Mouse (Mus musculus) hindbrain, embryonic 11.5 days (tissue): ENCODE measurements around the gene Zfp180. TPM values are rescaled to one million over a fixed set of nuclear protein-coding genes. Genes with fewer than 3 reads are reported as not detected.
"Not testable (repeated sequence)": the region's sequence is repeated elsewhere in the genome, so short reads cannot be mapped to it uniquely, and the experiment has no call there.

ENCODE experiments used
- ATAC-seq: fragments of 200-750 bp; cut with Nextera tagmentation; 2 replicates; pipeline ENCODE4 v1.8.0; 2017; ENCODE audit warnings: mild to moderate bottlenecking, moderate TSS enrichment, moderate library complexity; ENCODE audit not compliant: low FRiP score
- DNase-seq: peaks from one replicate; pipeline ENCODE4 v3.0.0-alpha.2; 2015; ENCODE audit warnings: low spot score
- H3K27ac ChIP-seq: fragments of 300-500 bp; sonication (generic); 2 replicates; pipeline ENCODE4 v1.5.1; 2014; ENCODE audit warnings: mild to moderate bottlenecking, low read depth, low read length
- H3K27me3 ChIP-seq: fragments of 300-500 bp; sonication (generic); 2 replicates; pipeline ENCODE4 v1.6.1; 2014; ENCODE audit warnings: mild to moderate bottlenecking, low read length, moderate library complexity, mixed read lengths; ENCODE audit not compliant: control insufficient read depth, insufficient read depth
- H3K36me3 ChIP-seq: fragments of 300-500 bp; sonication (generic); 2 replicates; pipeline ENCODE4 v1.6.1; 2014; ENCODE audit warnings: mild to moderate bottlenecking, low read length, moderate library complexity, mixed read lengths; ENCODE audit not compliant: control insufficient read depth, insufficient read depth
- H3K4me1 ChIP-seq: fragments of 300-500 bp; sonication (generic); replicated peaks from 2 replicates; pipeline ENCODE4 v1.6.1; 2014; ENCODE audit warnings: low read length, mixed read lengths; ENCODE audit not compliant: control insufficient read depth, insufficient read depth
- H3K4me2 ChIP-seq: fragments of 300-500 bp; sonication (generic); replicated peaks from 2 replicates; pipeline ENCODE4 v1.6.1; 2014; ENCODE audit warnings: mild to moderate bottlenecking, low read depth, low read length
- H3K4me3 ChIP-seq: fragments of 300-500 bp; sonication (generic); 2 replicates; pipeline ENCODE4 v1.5.1; 2014; ENCODE audit warnings: low read depth, low read length
- H3K9ac ChIP-seq: fragments of 300-500 bp; sonication (generic); 2 replicates; pipeline ENCODE4 v1.6.1; 2014; ENCODE audit warnings: low read depth, low read length
- H3K9me3 ChIP-seq: fragments of 300-500 bp; sonication (generic); 2 replicates; pipeline ENCODE4 v1.6.1; 2016; ENCODE audit warnings: low read length; ENCODE audit not compliant: control insufficient read depth
- WGBS: fragments of 180-500 bp; shearing (Covaris S2); extraction: QIAGEN DNeasy Blood & Tissue Kit; methylation state at CpG from one replicate; pipeline ENCODE4 v1.1.7; 2014; 5-methylcytosine and 5-hydroxymethylcytosine counted together
- polyA plus RNA-seq: library from polyadenylated mRNA; unstranded; fragments of >200 nt; fragmentation: Nextera tagmentation; extraction: Ambion mirVana; gene quantifications from 2 replicates; pipeline ENCODE4 v1.2.1, GENCODE M21; 2014

The Zfp180 gene
- polyA plus RNA-seq, result 29.5 and 34.0 TPM in 2 replicates

GRCm38 (mm10) chr7:24081634-24082431 lies at the start of gene Zfp180:
TSS of gene Zfp180 (plus strand) at chr7:24081924.
- peak within 1 kb of the TSS; percentile 68 for H3K4me3 ChIP-seq
- peak; percentile 97 for ATAC-seq
- DNase-seq, result peak; percentile 96
- H3K4me1 ChIP-seq, result no peaks in the 10 kb centered on the region
- H3K4me2 ChIP-seq, result peak within 1 kb of the TSS; percentile 52
- WGBS, result 19% methylated on average over 44 of the region's 44 CpGs
- H3K27me3 ChIP-seq, result no peaks in the 10 kb centered on the region
- peak within 1 kb of the TSS; percentile 67 for H3K27ac ChIP-seq
- peaks cover 3% of the 10 kb centered on the region; the same call in 1 of the 2 replicates for H3K36me3 ChIP-seq
- no peaks in the 10 kb centered on the region for H3K9me3 ChIP-seq
- H3K9ac ChIP-seq, result peak within 1 kb of the TSS; percentile 64

- 83% methylated on average over 4 of the region's 4 CpGs for WGBS
- Histone ChIP-seq H3K4me3 (no peak within 1 kb of the TSS), H3K4me2 (no peak within 1 kb of the TSS), H3K27me3 (no peaks in the 10 kb centered on the region), H3K9ac (no peak within 1 kb of the TSS), H3K27ac (no peak within 1 kb of the TSS), H3K4me1 (no peaks in the 10 kb centered on the region), H3K9me3 (no peaks in the 10 kb centered on the region), H3K36me3 (no peaks in the 10 kb centered on the region)
- no peak for DNase-seq
- no peak for ATAC-seq
These were observed 28.9 kb upstream of the Zfp180 start, which contains the start of gene Vmn1r183 for GRCm38 (mm10) chr7:24052660-24053304. TSS of gene Vmn1r183 (plus strand) at chr7:24053254.

- not testable (repeated sequence) for H3K9me3 ChIP-seq, DNase-seq, H3K27ac ChIP-seq, H3K4me2 ChIP-seq, H3K4me3 ChIP-seq, H3K27me3 ChIP-seq, H3K36me3 ChIP-seq, H3K4me1 ChIP-seq, ATAC-seq, H3K9ac ChIP-seq
- 21% methylated on average over 1 of the region's 1 CpGs for WGBS
These were observed 7.3 kb upstream of the Zfp180 start for GRCm38 (mm10) chr7:24074424-24074823.

- Histone ChIP-seq H3K36me3 (peaks cover 8% of the 10 kb centered on the region; the same call in 1 of the 2 replicates), H3K27ac (peak overlapping the region; percentile 67; the same call in 1 of the 2 replicates), H3K9me3 (no peaks in the 10 kb centered on the region; the same call in 1 of the 2 replicates), H3K4me1 (no peaks in the 10 kb centered on the region), H3K4me3 (peak overlapping the region; percentile 68), H3K9ac (peak overlapping the region; percentile 64; the same call in 1 of the 2 replicates), H3K4me2 (peak overlapping the region; percentile 52), H3K27me3 (no peaks in the 10 kb centered on the region)
- peak; percentile 35 for ATAC-seq
- WGBS, result 59% methylated on average over 15 of the region's 15 CpGs
- DNase-seq, result no peak
These were observed 922 bp downstream of the Zfp180 start for GRCm38 (mm10) chr7:24082457-24083235.

- DNase-seq (no peak), ATAC-seq (no peak)
- no peaks in the 10 kb centered on the region for H3K27me3 ChIP-seq
- H3K4me2 ChIP-seq, result no peak overlapping the region
- 99% methylated on average over 4 of the region's 4 CpGs for WGBS
- no peak overlapping the region for H3K9ac ChIP-seq
- no peak overlapping the region for H3K4me3 ChIP-seq
- no peak overlapping the region for H3K27ac ChIP-seq
- no peaks in the 10 kb centered on the region; the same call in 1 of the 2 replicates for H3K9me3 ChIP-seq
- H3K4me1 ChIP-seq, result no peaks in the 10 kb centered on the region
- H3K36me3 ChIP-seq, result peaks cover 8% of the 10 kb centered on the region; the same call in 1 of the 2 replicates
These were observed 5.1 kb downstream of the Zfp180 start for GRCm38 (mm10) chr7:24086871-24087270.

GRCm38 (mm10) chr7:24087485-24088125 lies 5.9 kb downstream of the Zfp180 start:
- Histone ChIP-seq H3K4me1 (no peaks in the 10 kb centered on the region), H3K27ac (no peak overlapping the region), H3K9me3 (no peaks in the 10 kb centered on the region; the same call in 1 of the 2 replicates), H3K27me3 (no peaks in the 10 kb centered on the region), H3K4me3 (no peak overlapping the region), H3K4me2 (no peak overlapping the region), H3K36me3 (peaks cover 8% of the 10 kb centered on the region; the same call in 1 of the 2 replicates), H3K9ac (no peak overlapping the region)
- DNase-seq (no peak), ATAC-seq (no peak)
- 98% methylated on average over 12 of the region's 12 CpGs for WGBS

GRCm38 (mm10) chr7:24104403-24104802 lies 22.7 kb downstream of the Zfp180 start:
- no peak overlapping the region for H3K27ac ChIP-seq
- H3K27me3 ChIP-seq, result no peaks in the 10 kb centered on the region
- no peak for DNase-seq
- H3K36me3 ChIP-seq, result peaks cover 83% of the 10 kb centered on the region
- WGBS, result 93% methylated on average over 9 of the region's 9 CpGs
- no peak overlapping the region for H3K4me2 ChIP-seq
- H3K4me3 ChIP-seq, result no peak overlapping the region
- ATAC-seq, result 0 out of 2 replicates have a peak, but pooled peaks have one; percentile 20
- no peaks in the 10 kb centered on the region for H3K4me1 ChIP-seq
- peaks cover 66% of the 10 kb centered on the region for H3K9me3 ChIP-seq
- no peak overlapping the region for H3K9ac ChIP-seq

- WGBS, result 95% methylated on average over 18 of the region's 18 CpGs
- DNase-seq, result peak; percentile 9
- peaks cover 79% of the 10 kb centered on the region for H3K36me3 ChIP-seq
These were observed 23.5 kb downstream of the Zfp180 start for GRCm38 (mm10) chr7:24105144-24105703.

More at GRCm38 (mm10) chr7:24105144-24105703, 23.5 kb downstream of the Zfp180 start:
- H3K27ac ChIP-seq, result no peak overlapping the region
- no peak overlapping the region for H3K4me3 ChIP-seq
- H3K4me2 ChIP-seq, result no peak overlapping the region
- ATAC-seq, result no peak
- no peaks in the 10 kb centered on the region for H3K4me1 ChIP-seq
- H3K9me3 ChIP-seq, result peaks cover 69% of the 10 kb centered on the region
- H3K27me3 ChIP-seq, result no peaks in the 10 kb centered on the region
- no peak overlapping the region for H3K9ac ChIP-seq
